Mouse (Mus musculus) heart, embryonic 13.5 days (tissue): ENCODE measurements around the gene Tor4a. TPM values are rescaled to one million over a fixed set of nuclear protein-coding genes. Genes with fewer than 3 reads are reported as not detected.
A peak's percentile ranks its signal among the peaks of the same experiment; 100 is the strongest.

Source experiments
- ATAC-seq: fragments of 200-750 bp; cut with Nextera tagmentation; 2 replicates; pipeline ENCODE4 v1.8.0; 2017; ENCODE audit warnings: moderate TSS enrichment; ENCODE audit not compliant: insufficient number of reproducible peaks, low FRiP score, low TSS enrichment; ENCODE audit errors: extremely low read depth
- H3K27ac ChIP-seq: fragments of 300-500 bp; sonication (generic); replicated peaks from 2 replicates; pipeline ENCODE4 v1.5.1; 2015; ENCODE audit warnings: moderate library complexity, mild to moderate bottlenecking, inconsistent platforms
- H3K27me3 ChIP-seq: fragments of 300-500 bp; sonication (generic); replicated peaks from 2 replicates; pipeline ENCODE4 v1.6.1; 2015; ENCODE audit warnings: mild to moderate bottlenecking, inconsistent platforms
- H3K36me3 ChIP-seq: fragments of 300-500 bp; sonication (generic); 2 replicates; pipeline ENCODE4 v1.6.1; 2015; ENCODE audit warnings: mild to moderate bottlenecking, inconsistent platforms
- H3K4me1 ChIP-seq: fragments of 300-500 bp; sonication (generic); 2 replicates; pipeline ENCODE4 v1.6.1; 2015; ENCODE audit warnings: inconsistent platforms
- H3K4me2 ChIP-seq: fragments of 300-500 bp; sonication (generic); 2 replicates; pipeline ENCODE4 v1.6.1; 2015; ENCODE audit warnings: inconsistent platforms, mild to moderate bottlenecking, moderate library complexity
- H3K4me3 ChIP-seq: fragments of 300-500 bp; sonication (generic); 2 replicates; pipeline ENCODE4 v1.5.1; 2015; ENCODE audit warnings: moderate library complexity, mild to moderate bottlenecking, inconsistent platforms
- H3K9ac ChIP-seq: fragments of 300-500 bp; sonication (generic); 2 replicates; pipeline ENCODE4 v1.6.1; 2015; ENCODE audit warnings: inconsistent platforms, mild to moderate bottlenecking, moderate library complexity
- H3K9me3 ChIP-seq: fragments of 300-500 bp; sonication (generic); 2 replicates; pipeline ENCODE4 v1.6.1; 2016; ENCODE audit warnings: inconsistent platforms
- WGBS: fragments of 180-500 bp; shearing (Covaris S2); methylation state at CpG from one replicate; pipeline ENCODE4 v1.1.7; 2015; ENCODE audit warnings: mixed read lengths; 5-methylcytosine and 5-hydroxymethylcytosine counted together
- polyA plus RNA-seq: library from polyadenylated mRNA; unstranded; fragments of >200 nt; fragmentation: Nextera tagmentation; extraction: Ambion mirVana; gene quantifications from 2 replicates; pipeline ENCODE4 v1.2.1, GENCODE M21; 2015

The Tor4a gene
- polyA plus RNA-seq, 1 experiment from 2014 or later: 6.4 TPM

GRCm38 (mm10) chr2:25185625-25186574, 10.8 kb downstream of the Tor4a start:
- Histone ChIP-seq H3K4me1 (peaks cover 37% of the 10 kb centered on the region), H3K9ac (peak overlapping the region; percentile 77), H3K27ac (peak overlapping the region; percentile 74), H3K4me2 (peak overlapping the region; percentile 90), H3K36me3 (no peaks in the 10 kb centered on the region), H3K27me3 (peaks cover 51% of the 10 kb centered on the region), H3K4me3 (peak overlapping the region; percentile 59), H3K9me3 (no peaks in the 10 kb centered on the region)
- ATAC-seq: peak; percentile 20; the same call in 1 of the 2 replicates
- WGBS: under 1% methylated on average over 64 of the region's 64 CpGs

- H3K4me1 ChIP-seq: peaks cover 48% of the 10 kb centered on the region
- WGBS: 94% methylated on average over 7 of the region's 7 CpGs
- H3K9me3 ChIP-seq: no peaks in the 10 kb centered on the region
- no peak overlapping the region; the same call in 1 of the 2 replicates for H3K27ac ChIP-seq
- no peak overlapping the region for H3K4me2 ChIP-seq
- no peaks in the 10 kb centered on the region for H3K36me3 ChIP-seq
- H3K9ac ChIP-seq: no peak overlapping the region
- H3K27me3 ChIP-seq: peaks cover 61% of the 10 kb centered on the region
- ATAC-seq: no peak
- no peak overlapping the region for H3K4me3 ChIP-seq
Measured at GRCm38 (mm10) chr2:25184496-25184895, 12.2 kb downstream of the Tor4a start.

GRCm38 (mm10) chr2:25183336-25183735, 13.3 kb downstream of the Tor4a start:
- no peaks in the 10 kb centered on the region for H3K9me3 ChIP-seq
- H3K27ac ChIP-seq: no peak overlapping the region
- 55% methylated on average over 2 of the region's 2 CpGs for WGBS
- H3K4me1 ChIP-seq: peaks cover 56% of the 10 kb centered on the region
- H3K4me3 ChIP-seq: peak overlapping the region; percentile 63; the same call in 1 of the 2 replicates
- H3K27me3 ChIP-seq: peaks cover 73% of the 10 kb centered on the region
- no peak overlapping the region for H3K9ac ChIP-seq
- H3K36me3 ChIP-seq: no peaks in the 10 kb centered on the region
- no peak for ATAC-seq
- peak overlapping the region; percentile 82 for H3K4me2 ChIP-seq

GRCm38 (mm10) chr2:25182664-25183063, 14.0 kb downstream of the Tor4a start:
- Histone ChIP-seq H3K4me2 (peak overlapping the region; percentile 82), H3K27me3 (peaks cover 75% of the 10 kb centered on the region), H3K27ac (no peak overlapping the region), H3K4me3 (peak overlapping the region; percentile 63), H3K4me1 (peaks cover 63% of the 10 kb centered on the region), H3K9ac (peak overlapping the region; percentile 65; the same call in 1 of the 2 replicates), H3K9me3 (no peaks in the 10 kb centered on the region), H3K36me3 (no peaks in the 10 kb centered on the region)
- 34% methylated on average over 6 of the region's 6 CpGs for WGBS
- ATAC-seq: no peak

GRCm38 (mm10) chr2:25181891-25182397, 14.7 kb downstream of the Tor4a start:
- ATAC-seq: no peak
- Histone ChIP-seq H3K4me2 (peak overlapping the region; percentile 82), H3K4me1 (peaks cover 70% of the 10 kb centered on the region), H3K36me3 (no peaks in the 10 kb centered on the region), H3K27me3 (peaks cover 78% of the 10 kb centered on the region), H3K9me3 (no peaks in the 10 kb centered on the region), H3K9ac (peak overlapping the region; percentile 80), H3K27ac (peak overlapping the region; percentile 78), H3K4me3 (peak overlapping the region; percentile 63)
- WGBS: under 1% methylated on average over 17 of the region's 17 CpGs

- ATAC-seq: peak; percentile 27; the same call in 1 of the 2 replicates
- peaks cover 77% of the 10 kb centered on the region for H3K4me1 ChIP-seq
- H3K4me2 ChIP-seq: peak overlapping the region; percentile 82
- H3K4me3 ChIP-seq: peak overlapping the region; percentile 63
- no peaks in the 10 kb centered on the region for H3K9me3 ChIP-seq
- H3K36me3 ChIP-seq: no peaks in the 10 kb centered on the region
- peak overlapping the region; percentile 78 for H3K27ac ChIP-seq
- peak overlapping the region; percentile 80 for H3K9ac ChIP-seq
- WGBS: under 1% methylated on average over 98 of the region's 100 CpGs
- peaks cover 81% of the 10 kb centered on the region for H3K27me3 ChIP-seq
Measured at GRCm38 (mm10) chr2:25180973-25181890, 15.5 kb downstream of the Tor4a start.

GRCm38 (mm10) chr2:25180478-25180903, 16.2 kb downstream of the Tor4a start, which contains the start of gene Nrarp:
Gene Nrarp, plus strand, starts transcription at chr2:25180758.
- WGBS: under 1% methylated on average over 35 of the region's 35 CpGs
- H3K9ac ChIP-seq: peak within 1 kb of the TSS; percentile 80
- H3K4me1 ChIP-seq: peaks cover 72% of the 10 kb centered on the region
- peak within 1 kb of the TSS; percentile 63 for H3K4me3 ChIP-seq
- peak within 1 kb of the TSS; percentile 82 for H3K4me2 ChIP-seq
- H3K36me3 ChIP-seq: no peaks in the 10 kb centered on the region
- peaks cover 89% of the 10 kb centered on the region for H3K27me3 ChIP-seq
- ATAC-seq: peak; percentile 76
- H3K27ac ChIP-seq: peak within 1 kb of the TSS; percentile 78
- no peaks in the 10 kb centered on the region for H3K9me3 ChIP-seq

- H3K27me3 ChIP-seq: peaks cover 85% of the 10 kb centered on the region
- H3K27ac ChIP-seq: no peak overlapping the region
- WGBS: 57% methylated on average over 15 of the region's 15 CpGs
- H3K36me3 ChIP-seq: no peaks in the 10 kb centered on the region
- peak overlapping the region; percentile 63 for H3K4me3 ChIP-seq
- H3K9ac ChIP-seq: peak overlapping the region; percentile 60
- no peaks in the 10 kb centered on the region for H3K9me3 ChIP-seq
- peak overlapping the region; percentile 82 for H3K4me2 ChIP-seq
- no peak for ATAC-seq
- H3K4me1 ChIP-seq: peaks cover 67% of the 10 kb centered on the region
Measured at GRCm38 (mm10) chr2:25179566-25180217, 17.0 kb downstream of the Tor4a start.

- Histone ChIP-seq H3K4me2 (peak overlapping the region; percentile 14), H3K9me3 (no peaks in the 10 kb centered on the region), H3K4me3 (no peak overlapping the region), H3K9ac (peak overlapping the region; percentile 52; the same call in 1 of the 2 replicates), H3K27me3 (peaks cover 79% of the 10 kb centered on the region), H3K27ac (peak overlapping the region; percentile 67), H3K4me1 (peaks cover 66% of the 10 kb centered on the region), H3K36me3 (no peaks in the 10 kb centered on the region)
- ATAC-seq: no peak
- WGBS: 23% methylated on average over 10 of the region's 10 CpGs
Measured at GRCm38 (mm10) chr2:25178285-25178972, 18.3 kb downstream of the Tor4a start.

GRCm38 (mm10) chr2:25177685-25178084, 19.0 kb downstream of the Tor4a start:
- H3K4me3 ChIP-seq: no peak overlapping the region
- H3K27me3 ChIP-seq: peaks cover 71% of the 10 kb centered on the region
- peaks cover 58% of the 10 kb centered on the region for H3K4me1 ChIP-seq
- peak overlapping the region; percentile 52 for H3K9ac ChIP-seq
- H3K36me3 ChIP-seq: no peaks in the 10 kb centered on the region
- no peak for ATAC-seq
- H3K27ac ChIP-seq: peak overlapping the region; percentile 67
- peak overlapping the region; percentile 14 for H3K4me2 ChIP-seq
- 11% methylated on average over 6 of the region's 6 CpGs for WGBS
- no peaks in the 10 kb centered on the region for H3K9me3 ChIP-seq
